Mouse (Mus musculus): ENCODE results near the gene Ndufb7. TPM values are rescaled to one million over a fixed set of nuclear protein-coding genes. Genes with fewer than 3 reads are reported as not detected.

Ndufb7 gene
- total RNA-seq, 2 experiments from 2014 or later = 140 to 145 TPM

Other genes starting within 250 kb of the Ndufb7 start
- gene Elmod2, start 234.2 kb upstream of the Ndufb7 start, total RNA-seq (2021) = 10 to 100 TPM; 12.3 to 14.2 TPM
- not detected for gene Mgat4d, start 218.2 kb upstream of the Ndufb7 start, total RNA-seq (2021)
- 1 to 10 TPM; 7.7 to 9.2 TPM for gene Clgn, start 176.8 kb upstream of the Ndufb7 start, total RNA-seq (2021)
- gene Scoc, start 108.3 kb upstream of the Ndufb7 start, total RNA-seq (2021) = 100 to 1,000 TPM; 212 to 232 TPM
- gene Olfr370, start 30.9 kb upstream of the Ndufb7 start, total RNA-seq (2021) = not detected
- gene Tecr, start 41.3 kb downstream of the Ndufb7 start, total RNA-seq (2021) = 100 to 1,000 TPM; 549 to 574 TPM
- 10 to 100 TPM; 56.0 to 59.1 TPM for gene Dnajb1, start 41.5 kb downstream of the Ndufb7 start, total RNA-seq (2021)
- 100 to 1,000 TPM in 1 of 2 experiments, 10 to 100 TPM in 1; 99.3 to 108 TPM for gene Gipc1, start 86.0 kb downstream of the Ndufb7 start, total RNA-seq (2021)
- 1 to 10 TPM; 1.2 to 1.5 TPM for gene Ptger1, start 100.0 kb downstream of the Ndufb7 start, total RNA-seq (2021)
- gene Pkn1, start 132.5 kb downstream of the Ndufb7 start, total RNA-seq (2021) = 10 to 100 TPM; 53.2 to 72.7 TPM
- 10 to 100 TPM; 17.4 to 18.2 TPM for gene Ddx39, start 148.5 kb downstream of the Ndufb7 start, total RNA-seq (2021)
- gene Adgre5, start 174.7 kb downstream of the Ndufb7 start, total RNA-seq (2021) = 1 to 10 TPM; 9.0 to 9.6 TPM

All from left cerebral cortex, postnatal 25 days (tissue).